Mouse (Mus musculus): Measurements from ENCODE around the gene Tmem184b. TPM values are rescaled to one million over a fixed set of nuclear protein-coding genes. Genes with fewer than 3 reads are reported as not detected.

Tmem184b gene
- polyA plus RNA-seq, 1 experiment, result 269 TPM

DNA sequence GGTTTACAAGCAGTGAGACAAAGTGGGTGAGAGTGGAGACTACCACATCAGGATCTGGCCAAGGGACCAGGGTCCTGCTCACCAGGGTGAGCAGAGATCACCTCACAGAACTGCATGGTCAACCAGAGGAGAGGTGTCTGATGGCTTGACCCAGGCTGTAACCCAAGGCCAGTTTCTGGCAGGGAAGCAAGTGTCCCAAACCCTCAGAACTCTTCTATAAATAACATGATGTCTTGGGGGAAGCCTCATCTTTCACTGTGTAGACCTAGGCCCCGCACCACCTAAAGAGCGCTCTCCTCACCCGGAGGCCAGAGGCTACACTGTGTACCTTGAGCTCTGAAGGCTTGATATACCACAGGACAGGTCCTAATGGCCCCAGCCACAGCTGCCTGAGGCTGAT, 14.0 kb upstream of the Tmem184b start:
- Histone ChIP-seq H3K4me1 (ENCODE audit: control insufficient read depth, insufficient read depth, low read length) (no peaks in the 10 kb centered on the region; the same call in 1 of the 2 replicates), H3K4me3 (replicated peaks; ENCODE audit: extremely low read depth, low read depth, low read length) (no peak overlapping the region)
- 94% methylated on average over 3 of the region's 3 CpGs for WGBS
- TF ChIP-seq POLR2A (IDR thresholded peaks at IDR 0.05; ENCODE audit: borderline replicate concordance, extremely low read depth, low read depth, low read length), result no peak
- DNase-seq, result no peak

DNA sequence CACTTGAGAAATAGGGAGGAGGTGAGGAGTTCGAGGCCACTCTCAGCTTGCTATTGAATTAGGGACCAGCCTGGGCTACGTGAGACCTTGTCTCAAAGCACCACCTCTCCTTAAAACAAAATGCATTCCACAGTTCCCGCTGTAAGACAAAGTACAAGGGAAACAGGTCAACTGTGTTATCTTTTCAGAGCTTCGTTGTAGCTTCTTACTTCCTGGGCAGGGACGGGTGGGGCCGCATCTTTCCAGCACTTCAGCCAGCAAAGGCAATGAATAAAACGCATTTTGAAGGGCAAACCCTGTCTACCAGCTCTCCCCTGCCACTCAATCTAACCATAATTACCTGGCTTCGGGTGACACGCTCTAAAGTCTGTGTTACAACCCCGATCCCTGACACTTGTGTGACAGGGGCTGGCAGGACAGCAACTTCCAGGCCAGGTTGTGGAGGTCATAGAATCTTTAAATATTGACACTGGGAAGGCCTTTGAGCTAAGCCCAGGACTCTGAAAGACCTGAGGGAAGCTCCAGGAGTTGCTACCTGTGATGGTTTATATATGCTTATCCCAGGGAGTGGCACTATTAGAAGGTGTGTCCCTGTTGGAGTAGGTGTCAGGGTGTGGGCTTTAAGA, 13.2 kb upstream of the Tmem184b start:
- DNase-seq, result no peak
- TF ChIP-seq CTCF (IDR thresholded peaks at IDR 0.05; ENCODE audit: insufficient read depth, low read length), result no peak
- TF ChIP-seq POLR2A (IDR thresholded peaks at IDR 0.05; ENCODE audit: borderline replicate concordance, extremely low read depth, low read depth, low read length), result no peak
- Histone ChIP-seq H3K4me1 (ENCODE audit: control insufficient read depth, insufficient read depth, low read length) (no peaks in the 10 kb centered on the region; the same call in 1 of the 2 replicates), H3K4me3 (replicated peaks; ENCODE audit: extremely low read depth, low read depth, low read length) (no peak overlapping the region)
- 65% methylated on average over 10 of the region's 10 CpGs for WGBS

DNA sequence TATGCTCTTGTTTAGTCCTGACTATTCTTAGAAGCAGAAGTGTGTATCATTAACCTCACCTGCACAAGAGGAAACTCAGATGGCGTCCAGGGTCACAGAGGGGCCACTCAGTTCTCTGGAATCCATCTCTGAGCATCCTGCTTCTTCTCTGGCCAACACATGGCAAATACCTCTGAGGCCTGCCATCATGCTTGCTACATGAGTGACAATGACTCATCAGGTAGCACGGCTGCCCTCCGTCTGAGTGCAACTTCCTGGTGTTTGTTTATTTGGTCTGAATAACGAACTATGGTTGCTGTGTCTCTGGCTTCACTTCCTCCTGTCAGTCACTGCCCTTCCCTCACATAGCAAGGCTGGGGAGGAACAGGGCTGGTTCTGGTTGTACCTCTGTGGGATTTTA, 11.1 kb upstream of the Tmem184b start:
- no peak for DNase-seq
- Histone ChIP-seq H3K4me3 (replicated peaks; ENCODE audit: extremely low read depth, low read depth, low read length) (no peak overlapping the region), H3K4me1 (ENCODE audit: control insufficient read depth, insufficient read depth, low read length) (no peaks in the 10 kb centered on the region; the same call in 1 of the 2 replicates)
- WGBS, result 15% methylated on average over 4 of the region's 4 CpGs
- TF ChIP-seq POLR2A (IDR thresholded peaks at IDR 0.05; ENCODE audit: borderline replicate concordance, extremely low read depth, low read depth, low read length), result peak; percentile 28; the same call in 1 of the 2 replicates
- no peak for TF ChIP-seq CTCF (IDR thresholded peaks at IDR 0.05; ENCODE audit: insufficient read depth, low read length)

DNA sequence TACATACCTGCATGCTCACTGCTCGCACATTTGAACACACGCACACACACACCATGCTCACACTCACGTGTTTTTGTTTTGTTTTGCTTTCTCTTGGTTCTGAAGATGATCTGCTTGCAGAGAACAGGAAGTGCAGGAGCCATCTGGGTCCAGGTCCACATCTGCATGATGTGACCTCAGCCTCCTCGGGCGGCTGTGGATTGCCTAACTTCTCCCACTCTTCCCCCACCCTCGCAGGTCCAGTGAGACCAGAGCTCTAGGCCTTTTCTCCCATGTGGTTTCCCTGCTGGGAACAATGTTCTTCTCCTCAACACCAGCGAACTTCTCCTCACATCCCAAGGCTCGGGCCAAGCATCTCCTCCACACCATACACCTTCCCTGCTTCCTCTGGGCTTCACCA, 10.4 kb upstream of the Tmem184b start:
- 61% methylated on average over 8 of the region's 8 CpGs for WGBS
- H3K4me3 ChIP-seq (replicated peaks; ENCODE audit: extremely low read depth, low read depth, low read length), result no peak overlapping the region
- no peaks in the 10 kb centered on the region; the same call in 1 of the 2 replicates for H3K4me1 ChIP-seq (ENCODE audit: control insufficient read depth, insufficient read depth, low read length)
- no peak for DNase-seq
- TF ChIP-seq CTCF (IDR thresholded peaks at IDR 0.05; ENCODE audit: insufficient read depth, low read length) (no peak), POLR2A (IDR thresholded peaks at IDR 0.05; ENCODE audit: borderline replicate concordance, extremely low read depth, low read depth, low read length) (no peak)

DNA sequence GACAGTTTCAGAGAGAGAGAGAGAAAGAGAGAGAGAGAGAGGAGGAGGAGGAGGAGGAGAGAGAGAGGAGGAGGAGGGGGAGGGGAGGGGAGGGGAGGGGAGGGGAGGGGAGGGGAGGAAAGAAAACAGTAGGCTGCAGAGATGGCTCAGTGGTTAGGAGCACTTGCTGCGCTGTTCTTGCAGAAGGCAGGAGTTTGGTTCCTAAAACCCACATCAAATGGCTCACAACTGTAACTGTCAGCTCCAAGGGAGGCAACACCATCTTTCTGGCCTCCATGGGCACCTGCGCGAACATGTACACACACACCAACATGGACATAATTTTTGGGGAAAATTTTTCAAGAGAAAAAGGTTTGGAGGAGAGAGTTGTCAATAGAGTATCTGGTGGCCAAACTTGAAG, 9.8 kb upstream of the Tmem184b start:
- WGBS, result 90% methylated on average over 3 of the region's 3 CpGs
- H3K4me1 ChIP-seq (ENCODE audit: control insufficient read depth, insufficient read depth, low read length), result no peaks in the 10 kb centered on the region; the same call in 1 of the 2 replicates
- TF ChIP-seq CTCF (IDR thresholded peaks at IDR 0.05; ENCODE audit: insufficient read depth, low read length) (no peak), POLR2A (IDR thresholded peaks at IDR 0.05; ENCODE audit: borderline replicate concordance, extremely low read depth, low read depth, low read length) (no peak)
- no peak overlapping the region for H3K4me3 ChIP-seq (replicated peaks; ENCODE audit: extremely low read depth, low read depth, low read length)
- no peak for DNase-seq

DNA sequence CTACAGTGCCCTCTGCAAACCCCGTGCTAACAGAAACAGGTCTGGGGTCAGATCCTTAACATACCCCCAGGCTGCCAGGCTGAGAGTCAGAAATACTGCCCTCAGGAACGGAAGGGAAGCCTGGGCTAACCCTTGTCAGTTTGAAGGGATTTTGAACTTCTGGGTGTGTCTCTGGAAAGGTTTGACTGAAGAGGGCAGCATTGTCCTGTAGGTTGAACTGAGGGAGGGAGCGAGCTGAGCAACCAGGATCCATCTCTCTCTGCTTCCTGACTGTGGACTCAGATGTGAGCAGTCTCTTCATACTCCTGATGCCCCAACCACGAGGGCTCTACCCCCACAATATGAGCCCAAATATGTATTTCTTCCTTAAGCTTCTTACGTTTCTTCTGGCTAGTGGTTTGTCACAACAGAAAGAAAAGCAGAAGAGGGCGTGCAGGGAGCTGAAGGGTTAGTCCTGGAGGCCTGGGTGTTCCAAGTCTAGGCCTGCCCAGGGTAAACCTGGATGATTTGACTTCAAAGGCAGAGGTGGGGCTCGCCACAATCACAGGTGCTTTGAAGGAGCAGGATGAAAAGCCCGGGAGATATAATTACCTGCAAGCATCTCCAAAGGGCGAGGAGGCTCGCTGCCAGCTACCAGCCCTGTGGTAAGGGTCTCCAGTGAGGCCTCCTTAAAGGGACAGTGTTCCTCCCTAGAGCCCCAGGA, 8.1 kb upstream of the Tmem184b start:
- DNase-seq, result no peak
- WGBS, result 77% methylated on average over 10 of the region's 10 CpGs
- TF ChIP-seq CTCF (IDR thresholded peaks at IDR 0.05; ENCODE audit: insufficient read depth, low read length) (peak; percentile 57; the same call in 1 of the 2 replicates), POLR2A (IDR thresholded peaks at IDR 0.05; ENCODE audit: borderline replicate concordance, extremely low read depth, low read depth, low read length) (no peak)

DNA sequence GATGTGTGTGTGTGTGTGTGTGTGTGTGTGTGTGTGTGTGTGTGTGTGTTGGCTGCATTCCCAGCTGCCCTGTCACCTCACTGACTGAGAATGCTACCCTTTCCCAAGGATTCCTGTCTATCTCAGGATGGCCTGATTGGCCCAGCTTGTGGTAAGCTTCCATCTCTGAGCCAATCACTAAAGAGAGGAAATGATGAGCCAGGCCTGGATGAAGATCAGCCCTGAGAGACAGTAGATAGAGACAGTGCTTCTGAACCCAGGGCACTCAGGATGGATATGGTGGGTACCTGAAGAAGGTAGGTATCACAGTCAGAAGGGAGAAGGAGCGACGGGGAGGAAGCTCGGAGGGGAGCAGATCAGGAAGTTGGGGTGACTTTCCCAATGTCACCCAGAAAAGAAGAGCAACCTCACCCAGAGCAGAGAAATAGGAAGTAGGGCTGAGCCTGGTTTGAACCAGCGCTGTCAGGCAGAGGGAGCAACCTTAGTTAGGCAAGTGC, 5.8 kb upstream of the Tmem184b start:
- 87% methylated on average over 4 of the region's 4 CpGs for WGBS
- no peak for TF ChIP-seq POLR2A (IDR thresholded peaks at IDR 0.05; ENCODE audit: borderline replicate concordance, extremely low read depth, low read depth, low read length)
- no peak for TF ChIP-seq CTCF (IDR thresholded peaks at IDR 0.05; ENCODE audit: insufficient read depth, low read length)
- Histone ChIP-seq H3K4me3 (replicated peaks; ENCODE audit: extremely low read depth, low read depth, low read length) (no peak overlapping the region), H3K4me1 (ENCODE audit: control insufficient read depth, insufficient read depth, low read length) (no peaks in the 10 kb centered on the region)
- DNase-seq, result no peak

More for the DNA sequence above, 8.1 kb upstream of the Tmem184b start:
- H3K4me1 ChIP-seq (ENCODE audit: control insufficient read depth, insufficient read depth, low read length), result no peaks in the 10 kb centered on the region; the same call in 1 of the 2 replicates
- H3K4me3 ChIP-seq (replicated peaks; ENCODE audit: extremely low read depth, low read depth, low read length), result no peak overlapping the region

DNA sequence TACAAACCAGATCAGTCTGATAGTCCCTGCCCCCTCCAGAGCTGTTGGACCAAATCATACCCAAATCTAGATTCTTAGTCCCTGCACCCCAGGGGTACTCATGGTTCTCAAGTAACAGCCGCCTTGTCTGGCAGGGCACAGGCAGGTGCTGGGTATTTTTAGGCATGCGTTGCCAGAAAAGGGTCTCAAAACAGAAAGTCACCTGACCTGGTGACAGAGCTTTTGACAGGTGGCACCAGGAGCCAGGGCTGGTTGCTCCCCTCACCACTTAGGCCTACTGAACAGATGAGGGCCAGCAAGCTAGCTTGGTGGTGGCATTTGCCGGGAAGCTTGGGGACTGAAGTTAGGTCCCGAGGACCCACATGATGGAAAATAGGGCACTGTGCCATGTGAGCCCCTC, 3.2 kb upstream of the Tmem184b start:
- TF ChIP-seq CTCF (IDR thresholded peaks at IDR 0.05; ENCODE audit: insufficient read depth, low read length) (no peak), POLR2A (IDR thresholded peaks at IDR 0.05; ENCODE audit: borderline replicate concordance, extremely low read depth, low read depth, low read length) (no peak)
- 85% methylated on average over 4 of the region's 4 CpGs for WGBS

DNA sequence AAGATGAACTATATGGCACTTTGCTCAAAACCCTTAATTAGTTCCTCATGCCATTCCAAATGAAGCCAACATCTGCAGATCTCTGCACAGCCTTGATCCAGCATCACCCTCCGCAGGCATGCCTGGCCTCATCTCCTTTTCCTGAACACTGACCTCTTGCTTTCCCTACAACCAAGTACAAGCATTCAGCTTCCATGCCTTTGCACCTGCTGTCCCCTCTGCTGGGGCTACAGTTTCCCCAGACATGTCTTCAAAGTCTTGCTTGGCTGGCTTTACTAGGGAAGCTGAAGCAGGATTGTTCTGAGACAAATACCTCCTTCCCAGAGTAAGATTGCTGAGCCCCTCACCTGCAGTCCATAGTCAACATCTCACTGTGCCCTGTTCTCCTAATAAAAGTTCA, 908 bp upstream of the Tmem184b start:
- H3K4me3 ChIP-seq (replicated peaks; ENCODE audit: extremely low read depth, low read depth, low read length), result no peak overlapping the region
- no peak for TF ChIP-seq CTCF (IDR thresholded peaks at IDR 0.05; ENCODE audit: insufficient read depth, low read length)
- TF ChIP-seq POLR2A (IDR thresholded peaks at IDR 0.05; ENCODE audit: borderline replicate concordance, extremely low read depth, low read depth, low read length), result no peak
- 89% methylated on average over 1 of the region's 1 CpGs for WGBS
- peaks cover 29% of the 10 kb centered on the region for H3K4me1 ChIP-seq (ENCODE audit: control insufficient read depth, insufficient read depth, low read length)
- no peak for DNase-seq

More for the DNA sequence above, 3.2 kb upstream of the Tmem184b start:
- H3K4me1 ChIP-seq (ENCODE audit: control insufficient read depth, insufficient read depth, low read length), result peaks cover 9% of the 10 kb centered on the region
- H3K4me3 ChIP-seq (replicated peaks; ENCODE audit: extremely low read depth, low read depth, low read length), result no peak overlapping the region
- no peak for DNase-seq
